Mouse (Mus musculus) lung, postnatal 4 days (tissue): ENCODE results near the gene Fam107b.

Experiments
- DNase-seq, 2 experiments: peaks; one replicate each; pipeline ENCODE4 v3.0.0; 2021

Fam107b gene

GRCm38 (mm10) chr2:3570186-3570585 lies at the start of gene Fam107b:
TSS of gene Fam107b (plus strand) at chr2:3570488.
- DNase-seq = no peak

- DNase-seq = no peak
Observed at GRCm38 (mm10) chr2:3522558-3522957, 47.7 kb upstream of the Fam107b start.

- DNase-seq = no peak
Observed at GRCm38 (mm10) chr2:3526288-3526687, 44.0 kb upstream of the Fam107b start.

- no peak for DNase-seq
Observed at GRCm38 (mm10) chr2:3541307-3542079, 28.8 kb upstream of the Fam107b start.

- no peak for DNase-seq
Observed at GRCm38 (mm10) chr2:3546055-3546454, 24.2 kb upstream of the Fam107b start.

- DNase-seq = peak; percentile 47 to 63
Observed at GRCm38 (mm10) chr2:3546588-3546987, 23.7 kb upstream of the Fam107b start.

GRCm38 (mm10) chr2:3570606-3571005 lies 318 bp downstream of the Fam107b start:
- no peak for DNase-seq

GRCm38 (mm10) chr2:3573883-3574282 lies 3.6 kb downstream of the Fam107b start:
- DNase-seq = no peak

GRCm38 (mm10) chr2:3575140-3575539 lies 4.9 kb downstream of the Fam107b start:
- no peak for DNase-seq

- DNase-seq = peak in 1 of 2 experiments; percentile 23
Observed at GRCm38 (mm10) chr2:3576346-3576745, 6.1 kb downstream of the Fam107b start.

- DNase-seq = no peak
Observed at GRCm38 (mm10) chr2:3577216-3577615, 6.9 kb downstream of the Fam107b start.

- DNase-seq = no peak
Observed at GRCm38 (mm10) chr2:3578180-3578902, 8.1 kb downstream of the Fam107b start.

GRCm38 (mm10) chr2:3579316-3579902 lies 9.1 kb downstream of the Fam107b start:
- DNase-seq = no peak

- DNase-seq = no peak
Observed at GRCm38 (mm10) chr2:3582830-3583229, 12.5 kb downstream of the Fam107b start.

- DNase-seq = no peak
Observed at GRCm38 (mm10) chr2:3585231-3585783, 15.0 kb downstream of the Fam107b start.

- DNase-seq = no peak
Observed at GRCm38 (mm10) chr2:3590086-3590915, 20.0 kb downstream of the Fam107b start.

GRCm38 (mm10) chr2:3590916-3591197 lies 20.6 kb downstream of the Fam107b start:
- DNase-seq = no peak

- DNase-seq = no peak
Observed at GRCm38 (mm10) chr2:3594663-3595318, 24.5 kb downstream of the Fam107b start.

GRCm38 (mm10) chr2:3600421-3600820 lies 30.1 kb downstream of the Fam107b start:
- no peak for DNase-seq

- no peak for DNase-seq
Observed at GRCm38 (mm10) chr2:3602599-3602998, 32.3 kb downstream of the Fam107b start.

- DNase-seq = no peak
Observed at GRCm38 (mm10) chr2:3603181-3603580, 32.9 kb downstream of the Fam107b start.
